8 mouse cellular contexts compared by ENCODE assay signal in the genomic region with DNA sequence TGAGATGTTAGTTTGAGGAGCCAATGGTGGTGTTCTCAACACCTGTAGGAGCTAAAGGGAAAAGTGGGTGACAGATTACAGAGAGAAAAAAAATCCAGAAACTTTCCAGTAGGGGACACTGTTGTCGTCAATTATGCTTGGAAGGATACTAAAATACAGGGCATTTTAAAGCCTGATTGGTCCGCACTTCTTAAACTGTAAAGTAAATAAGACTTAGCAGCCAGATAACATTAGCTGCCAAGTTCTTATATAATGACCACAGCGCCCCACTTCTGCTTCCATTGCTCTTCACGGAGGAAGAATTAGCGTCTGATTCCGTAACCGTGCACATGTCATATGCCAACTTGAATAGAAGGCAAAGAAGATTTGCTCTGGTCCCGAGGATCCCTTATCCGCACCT. TPM values are rescaled to one million over a fixed set of nuclear protein-coding genes. Genes with fewer than 3 reads are reported as not detected.
DNase-seq lines count a peak whose midpoint lies in the region; ATAC-seq and TF ChIP-seq lines count a peak whose summit lies in the region.

No protein-coding gene starts in this region.

- TF ChIP-seq CTCF in kidney, adult 2 months (conservative IDR thresholded peaks at IDR 0.05; ENCODE audit: insufficient read depth, insufficient read length, low read depth, low read length), result 0 out of 2 replicates have a peak, but pooled peaks have one; percentile 12

- WGBS in kidney, adult 2 months, result 15% methylated on average over 9 of the region's 9 CpGs
- 13% methylated on average over 9 of the region's 9 CpGs for WGBS in forebrain, embryonic 16.5 days
- WGBS in kidney, embryonic 14.5 days, result 29% methylated on average over 9 of the region's 9 CpGs
- WGBS in stomach, embryonic 16.5 days, result 9% methylated on average over 9 of the region's 9 CpGs

- H3K4me1 ChIP-seq in kidney, adult 2 months (ENCODE audit: control insufficient read depth, insufficient read depth, low read length), result peaks cover 9% of the 10 kb centered on the region; the same call in 1 of the 2 replicates
- H3K4me1 ChIP-seq in forebrain, embryonic 16.5 days (replicated peaks; ENCODE audit: control insufficient read depth, insufficient read depth, low read length), result peaks cover 22% of the 10 kb centered on the region
- peaks cover 30% of the 10 kb centered on the region; the same call in 1 of the 2 replicates for H3K4me1 ChIP-seq in kidney, embryonic 14.5 days (ENCODE audit: control insufficient read depth, insufficient read depth, low read length)
- peaks cover 24% of the 10 kb centered on the region; the same call in 1 of the 2 replicates for H3K4me1 ChIP-seq in stomach, embryonic 16.5 days (ENCODE audit: control insufficient read depth, insufficient read depth, low read length)

- ATAC-seq in forebrain, embryonic 16.5 days, result no peak
- no peak for ATAC-seq in kidney, embryonic 14.5 days (ENCODE audit: low FRiP score, low TSS enrichment)
- no peak for ATAC-seq in stomach, embryonic 16.5 days (ENCODE audit: insufficient read depth, low FRiP score)

- H3K36me3 ChIP-seq in kidney, adult 2 months (ENCODE audit: control insufficient read depth, insufficient read depth, low read length), result no peaks in the 10 kb centered on the region
- H3K36me3 ChIP-seq in forebrain, embryonic 16.5 days (ENCODE audit: control insufficient read depth, insufficient read depth), result no peaks in the 10 kb centered on the region
- H3K36me3 ChIP-seq in kidney, embryonic 14.5 days (ENCODE audit: control insufficient read depth, insufficient read depth, low read length), result no peaks in the 10 kb centered on the region
- H3K36me3 ChIP-seq in stomach, embryonic 16.5 days (ENCODE audit: control insufficient read depth, insufficient read depth, low read length), result no peaks in the 10 kb centered on the region

- 0 out of 2 replicates have a peak overlapping the region, but pooled peaks have one; percentile 94 for H3K27ac ChIP-seq in kidney, adult 2 months (ENCODE audit: insufficient read depth, low read depth, low read length)
- no peak overlapping the region for H3K27ac ChIP-seq in forebrain, embryonic 16.5 days (ENCODE audit: low read length)
- no peak overlapping the region for H3K27ac ChIP-seq in kidney, embryonic 14.5 days (ENCODE audit: low read depth, low read length)
- peak overlapping the region; percentile 28 for H3K27ac ChIP-seq in stomach, embryonic 16.5 days (ENCODE audit: low read length)

- peak overlapping the region; percentile 77 for H3K4me2 ChIP-seq in forebrain, embryonic 16.5 days (ENCODE audit: low read length)
- H3K4me2 ChIP-seq in kidney, embryonic 14.5 days (replicated peaks; ENCODE audit: low read depth, low read length), result peak overlapping the region; percentile 66
- peak overlapping the region; percentile 90 for H3K4me2 ChIP-seq in stomach, embryonic 16.5 days (ENCODE audit: low read depth, low read length)

- no peak for TF ChIP-seq POLR2A in kidney, adult 2 months (IDR thresholded peaks at IDR 0.05; ENCODE audit: low read depth, low read length)

- no peak overlapping the region for H3K9ac ChIP-seq in forebrain, embryonic 16.5 days (replicated peaks; ENCODE audit: low read depth, low read length)
- no peak overlapping the region for H3K9ac ChIP-seq in kidney, embryonic 14.5 days (ENCODE audit: low read depth, low read length)
- H3K9ac ChIP-seq in stomach, embryonic 16.5 days (ENCODE audit: low read length), result 0 out of 2 replicates have a peak overlapping the region, but pooled peaks have one; percentile 68

- peak overlapping the region; percentile 60 for H3K4me3 ChIP-seq in kidney, adult 2 months (ENCODE audit: insufficient read depth, low read depth, low read length)
- H3K4me3 ChIP-seq in forebrain, embryonic 16.5 days (replicated peaks; ENCODE audit: low read length), result no peak overlapping the region
- peak overlapping the region; percentile 44 for H3K4me3 ChIP-seq in kidney, embryonic 14.5 days (ENCODE audit: low read length)
- H3K4me3 ChIP-seq in stomach, embryonic 16.5 days (replicated peaks; ENCODE audit: low read length), result peak overlapping the region; percentile 53

- H3K27me3 ChIP-seq in kidney, adult 2 months (replicated peaks; ENCODE audit: control insufficient read depth, insufficient read depth, low read length), result no peaks in the 10 kb centered on the region
- H3K27me3 ChIP-seq in forebrain, embryonic 16.5 days (replicated peaks; ENCODE audit: control insufficient read depth, insufficient read depth, low read length), result peaks cover 13% of the 10 kb centered on the region
- H3K27me3 ChIP-seq in kidney, embryonic 14.5 days (ENCODE audit: control insufficient read depth, insufficient read depth, low read length), result peaks cover 15% of the 10 kb centered on the region
- H3K27me3 ChIP-seq in stomach, embryonic 16.5 days (ENCODE audit: control insufficient read depth, insufficient read depth, low read length), result no peaks in the 10 kb centered on the region

- peak; percentile 54 for DNase-seq in kidney, adult 2 months
- DNase-seq in kidney, adult 18-20 months, result no peak
- peak; percentile 75 for DNase-seq in lung, postnatal 36 days
- DNase-seq in left cerebral cortex, postnatal 36 days (ENCODE audit: low spot score in 2 of 2), result no peak
- no peak for DNase-seq in adrenal gland, postnatal 10 days

- intact Hi-C loops in left cerebral cortex, postnatal 36 days (cut with DNase I), result loop anchor here (5.0 kb wide), 1 partner anchor 162 kb away; no protein-coding TSS in a partner anchor

- H3K9me3 ChIP-seq in forebrain, embryonic 16.5 days (ENCODE audit: control insufficient read depth, low read length), result no peaks in the 10 kb centered on the region
- no peaks in the 10 kb centered on the region for H3K9me3 ChIP-seq in kidney, embryonic 14.5 days (ENCODE audit: control insufficient read depth, low read length)
- H3K9me3 ChIP-seq in stomach, embryonic 16.5 days (replicated peaks; ENCODE audit: control insufficient read depth, low read length), result no peaks in the 10 kb centered on the region

RNA-seq across cellular contexts. Expression of gene Gna14, which starts 0.7 kb away (rescaled TPM):
- polyA plus RNA-seq in kidney, adult 2 months (2012; rRNA removed), result 8.2 and 8.6 TPM in 2 replicates
- polyA plus RNA-seq in forebrain, embryonic 16.5 days (2015; fragmentation: Nextera tagmentation; extraction: Ambion mirVana), result 1.1 and 1.3 TPM in 2 replicates
- 8.0 and 9.2 TPM in 2 replicates for polyA plus RNA-seq in kidney, embryonic 14.5 days (2014; fragmentation: Nextera tagmentation; extraction: Ambion mirVana)
- polyA plus RNA-seq in stomach, embryonic 16.5 days (2015; fragmentation: Nextera tagmentation; extraction: Ambion mirVana), result 13.7 and 14.3 TPM in 2 replicates
- total RNA-seq in left cerebral cortex, postnatal 36 days (2021), result under 1 TPM; 0.16 to 0.30 TPM
- total RNA-seq in adrenal gland, postnatal 10 days (2021), result 10 to 100 TPM; 17.6 to 29.1 TPM

Comparison
In these comparisons a context has a peak if more than half of its experiments do, and no peak if none do; other contexts are left out.
1. DNase-seq: peak in kidney, adult 2 months (single experiment) and lung, postnatal 36 days (single experiment); none in kidney, adult 18-20 months (single experiment), left cerebral cortex, postnatal 36 days (0 of 2) and adrenal gland, postnatal 10 days (single experiment).
2. H3K27ac ChIP-seq: peak in kidney, adult 2 months (single experiment) and stomach, embryonic 16.5 days (single experiment); none in forebrain, embryonic 16.5 days (single experiment) and kidney, embryonic 14.5 days (single experiment).
3. Peak in every context shown above with its lines, with median percentiles within 50 percentile points of each other: H3K4me2 ChIP-seq.